Mouse (Mus musculus): ENCODE data around the gene Sp2.

- no peak for TF ChIP-seq CTCF (IDR thresholded peaks at IDR 0.05; ENCODE audit: insufficient read depth, low read length)
- no peak for TF ChIP-seq POLR2A (IDR thresholded peaks at IDR 0.05; ENCODE audit: borderline replicate concordance, extremely low read depth, low read depth, low read length)
These were observed 13.0 kb downstream of the Sp2 start for GRCm38 (mm10) chr11:96969746-96970145.
